Mouse (Mus musculus) CH12.LX (cell line): Measurements from ENCODE around the gene Fer. TPM values are rescaled to one million over a fixed set of nuclear protein-coding genes. Genes with fewer than 3 reads are reported as not detected.

ENCODE experiments used
- DNase-seq: peaks from one replicate; pipeline ENCODE4 v3.0.0-alpha.2; 2013; ENCODE audit errors: extremely low read depth
- H3K27ac ChIP-seq: 2 replicates; pipeline ENCODE4 v1.5.1; 2012; ENCODE audit warnings: low read depth, mild to moderate bottlenecking, control low read depth, moderate library complexity; ENCODE audit not compliant: insufficient read depth
- H3K27me3 ChIP-seq: replicated peaks from 2 replicates; pipeline ENCODE3; 2012; ENCODE audit warnings: inconsistent platforms
- H3K36me3 ChIP-seq, 2 experiments: replicated peaks in 1 of 2; 2 replicates each; pipeline versions ENCODE3 to v1.6.1; 2012; ENCODE audit warnings: inconsistent platforms in 1 of 2, low read length in 1 of 2, mild to moderate bottlenecking in 1 of 2, mixed read lengths in 1 of 2, moderate library complexity in 1 of 2; ENCODE audit not compliant: control insufficient read depth in 1 of 2, insufficient read depth in 1 of 2
- H3K4me1 ChIP-seq, 2 experiments: 2 replicates each; pipeline ENCODE4 v1.6.1; 2012; ENCODE audit warnings: inconsistent platforms in 1 of 2, moderate library complexity in 1 of 2; ENCODE audit not compliant: insufficient read depth in 2 of 2, control insufficient read depth in 1 of 2
- H3K4me2 ChIP-seq: 2 replicates; pipeline ENCODE4 v1.6.1; 2012; ENCODE audit warnings: low read depth, mild to moderate bottlenecking, control low read depth; ENCODE audit not compliant: poor library complexity, insufficient read depth, severe bottlenecking
- H3K4me3 ChIP-seq, 3 experiments: fragments of 150-350 bp in 1 of 3; sonication (generic) in 1 of 3; replicated peaks in 1 of 3; 2 replicates each; pipeline versions ENCODE3 to v1.5.1; 2011 to 2012; ENCODE audit warnings: low read depth in 2 of 3, low read length in 2 of 3, mild to moderate bottlenecking in 2 of 3, moderate library complexity in 2 of 3, control low read depth in 1 of 3, improper control_type of control experiment in 1 of 3, inconsistent platforms in 1 of 3, mixed read lengths in 1 of 3; ENCODE audit not compliant: poor library complexity in 1 of 3
- H3K79me2 ChIP-seq: replicated peaks from 2 replicates; pipeline ENCODE4 v1.6.1; 2012; ENCODE audit warnings: mild to moderate bottlenecking, moderate library complexity; ENCODE audit not compliant: control insufficient read depth, poor library complexity, insufficient read depth, severe bottlenecking; ENCODE audit errors: extremely low read depth
- H3K9ac ChIP-seq: 2 replicates; pipeline ENCODE4 v1.6.1; 2012; ENCODE audit warnings: low read depth, mild to moderate bottlenecking, control low read depth, moderate library complexity; ENCODE audit not compliant: insufficient read depth
- H3K9me3 ChIP-seq: replicated peaks from 2 replicates; pipeline ENCODE3; 2012; ENCODE audit warnings: low read length, inconsistent platforms, mixed read lengths
- BHLHE40 ChIP-seq: IDR thresholded peaks from 2 replicates; pipeline ENCODE4 v1.6.1; 2011; ENCODE audit warnings: mild to moderate bottlenecking, low read depth, low read length, improper control_type of control experiment
- CHD1 ChIP-seq: IDR thresholded peaks from 2 replicates; pipeline ENCODE4 v1.6.1; 2012; ENCODE audit warnings: low read depth, low read length, improper control_type of control experiment, inconsistent platforms
- CHD2 ChIP-seq: IDR thresholded peaks from 2 replicates; pipeline ENCODE4 v1.6.1; 2011; ENCODE audit warnings: low read length, improper control_type of control experiment
- CTCF ChIP-seq, 2 experiments: IDR thresholded peaks in 1 of 2; conservative IDR thresholded peaks in 1 of 2; 2 replicates each; pipeline ENCODE4 v1.5.1; 2011 to 2012; ENCODE audit warnings: low read depth in 2 of 2, low read length in 2 of 2, improper control_type of control experiment in 1 of 2, inconsistent platforms in 1 of 2, mild to moderate bottlenecking in 1 of 2, moderate library complexity in 1 of 2
- E2F4 ChIP-seq: IDR thresholded peaks from 2 replicates; pipeline ENCODE4 v1.6.1; 2011; ENCODE audit warnings: low read depth, low read length, improper control_type of control experiment; ENCODE audit not compliant: insufficient replicate concordance
- ELF1 ChIP-seq: IDR thresholded peaks from 2 replicates; pipeline ENCODE4 v1.6.1; 2014; ENCODE audit warnings: low read depth, mild to moderate bottlenecking, inconsistent platforms, low read length, improper control_type of control experiment
- ETS1 ChIP-seq: conservative IDR thresholded peaks from 2 replicates; pipeline ENCODE4 v1.6.1; 2012; ENCODE audit warnings: low read depth, mild to moderate bottlenecking, inconsistent platforms, low read length, improper control_type of control experiment, moderate library complexity
- GABPA ChIP-seq: IDR thresholded peaks from 2 replicates; pipeline ENCODE4 v1.6.1; 2012; ENCODE audit warnings: low read depth, low read length, improper control_type of control experiment, inconsistent platforms; ENCODE audit not compliant: insufficient replicate concordance
- HCFC1 ChIP-seq: IDR thresholded peaks from 2 replicates; pipeline ENCODE4 v1.6.1; 2012; ENCODE audit warnings: low read depth, mild to moderate bottlenecking, inconsistent platforms, low read length, improper control_type of control experiment
- IRF4 ChIP-seq: IDR thresholded peaks from 2 replicates; pipeline ENCODE4 v1.6.1; 2014; ENCODE audit warnings: low read depth, mild to moderate bottlenecking, inconsistent platforms, low read length, improper control_type of control experiment
- JUN ChIP-seq: IDR thresholded peaks from 2 replicates; pipeline ENCODE4 v1.6.1; 2011; ENCODE audit warnings: low read depth, mild to moderate bottlenecking, low read length, improper control_type of control experiment, moderate library complexity; ENCODE audit not compliant: insufficient read depth
- JUND ChIP-seq: conservative IDR thresholded peaks from 2 replicates; pipeline ENCODE4 v1.6.1; 2011; ENCODE audit warnings: low read depth, low read length, improper control_type of control experiment
- KAT2A ChIP-seq: IDR thresholded peaks from 2 replicates; pipeline ENCODE4 v1.6.1; 2012; ENCODE audit warnings: low read length, improper control_type of control experiment, inconsistent platforms; ENCODE audit not compliant: insufficient replicate concordance
- MAFK ChIP-seq: IDR thresholded peaks from 2 replicates; pipeline ENCODE4 v1.6.1; 2011; ENCODE audit warnings: low read length, improper control_type of control experiment; ENCODE audit not compliant: insufficient replicate concordance
- MXI1 ChIP-seq: IDR thresholded peaks from 2 replicates; pipeline ENCODE4 v1.6.1; 2011; ENCODE audit warnings: mild to moderate bottlenecking, low read depth, low read length, improper control_type of control experiment
- MYC ChIP-seq: IDR thresholded peaks from 2 replicates; pipeline ENCODE4 v1.6.1; 2011; ENCODE audit warnings: low read depth, mild to moderate bottlenecking, improper control_type of control experiment, low read length
- NELFE ChIP-seq: IDR thresholded peaks from 2 replicates; pipeline ENCODE4 v1.6.1; 2011; ENCODE audit warnings: low read depth, low read length, improper control_type of control experiment
- NRF1 ChIP-seq: IDR thresholded peaks from 2 replicates; pipeline ENCODE4 v1.6.1; 2014; ENCODE audit warnings: low read depth, mild to moderate bottlenecking, inconsistent platforms, low read length, improper control_type of control experiment, moderate library complexity
- PAX5 ChIP-seq: IDR thresholded peaks from 2 replicates; pipeline ENCODE4 v1.6.1; 2012; ENCODE audit warnings: low read length, inconsistent platforms, mixed read lengths
- POLR2A ChIP-seq: IDR thresholded peaks from 2 replicates; pipeline ENCODE4 v1.6.1; 2011; ENCODE audit warnings: low read depth, mild to moderate bottlenecking, improper control_type of control experiment, low read length
- POLR2AphosphoS2 ChIP-seq: IDR thresholded peaks from 2 replicates; pipeline ENCODE4 v1.6.1; 2011; ENCODE audit warnings: low read depth, low read length, improper control_type of control experiment
- RAD21 ChIP-seq: IDR thresholded peaks from 2 replicates; pipeline ENCODE4 v1.6.1; 2011; ENCODE audit warnings: low read depth, mild to moderate bottlenecking, low read length, improper control_type of control experiment, moderate library complexity
- SIN3A ChIP-seq: IDR thresholded peaks from 2 replicates; pipeline ENCODE4 v1.6.1; 2012; ENCODE audit warnings: low read length, improper control_type of control experiment, inconsistent platforms
- SMC3 ChIP-seq: IDR thresholded peaks from 2 replicates; pipeline ENCODE4 v1.6.1; 2011; ENCODE audit warnings: low read depth, low read length, improper control_type of control experiment
- TBP ChIP-seq: conservative IDR thresholded peaks from 2 replicates; pipeline ENCODE4 v1.6.1; 2011; ENCODE audit warnings: low read depth, low read length, improper control_type of control experiment
- UBTF ChIP-seq: IDR thresholded peaks from 2 replicates; pipeline ENCODE4 v1.6.1; 2012; ENCODE audit warnings: low read depth, mild to moderate bottlenecking, inconsistent platforms, low read length, improper control_type of control experiment, moderate library complexity
- USF1 ChIP-seq: IDR thresholded peaks from 2 replicates; pipeline ENCODE4 v1.6.1; 2014; ENCODE audit warnings: low read depth, mild to moderate bottlenecking, inconsistent platforms, low read length, improper control_type of control experiment
- ZC3H11A ChIP-seq: IDR thresholded peaks from 2 replicates; pipeline ENCODE4 v1.6.1; 2012; ENCODE audit warnings: low read depth, mild to moderate bottlenecking, inconsistent platforms, low read length, improper control_type of control experiment
- ZNF384 ChIP-seq: IDR thresholded peaks from 2 replicates; pipeline ENCODE4 v1.6.1; 2012; ENCODE audit warnings: low read depth, low read length, improper control_type of control experiment, inconsistent platforms
- dilution Hi-C: fragments of 300-500 bp; cut with MboI; formaldehyde crosslinking; loops from 2 replicates; pipeline ENCODE4 v1.14.3; 2020; ENCODE audit warnings: low sequenced_read_pairs; ENCODE audit not compliant: extremely low pct_unique_long_range_greater_than_20kb, extremely low pct_ligation_motif_present
- in situ Hi-C: fragments of 300-500 bp; cut with MboI; formaldehyde crosslinking; loops from 3 replicates; pipeline ENCODE4 v1.14.3; 2019; ENCODE audit warnings: low sequenced_read_pairs, low pct_ligation_motif_present, low pct_unique_long_range_greater_than_20kb, mixed read lengths
- polyA plus RNA-seq: library from polyadenylated mRNA; unstranded; fragments of >175 nt; gene quantifications from 2 replicates; pipeline ENCODE4 v1.2.1, GENCODE M21; 2012; ENCODE audit warnings: low read depth; ENCODE audit not compliant: insufficient read length
- total RNA-seq, 2 experiments: library from RNA; depleted of rRNA; stranded (reverse); fragments of 300-350 nt in 1 of 2; fragments of >200 nt in 1 of 2; gene quantifications; 2 replicates each; pipeline ENCODE4 v1.2.3; 2012 to 2014

The Fer gene
- total and polyA plus RNA-seq, 3 experiments = 4.3 to 4.9 (median 4.5) TPM

DNA sequence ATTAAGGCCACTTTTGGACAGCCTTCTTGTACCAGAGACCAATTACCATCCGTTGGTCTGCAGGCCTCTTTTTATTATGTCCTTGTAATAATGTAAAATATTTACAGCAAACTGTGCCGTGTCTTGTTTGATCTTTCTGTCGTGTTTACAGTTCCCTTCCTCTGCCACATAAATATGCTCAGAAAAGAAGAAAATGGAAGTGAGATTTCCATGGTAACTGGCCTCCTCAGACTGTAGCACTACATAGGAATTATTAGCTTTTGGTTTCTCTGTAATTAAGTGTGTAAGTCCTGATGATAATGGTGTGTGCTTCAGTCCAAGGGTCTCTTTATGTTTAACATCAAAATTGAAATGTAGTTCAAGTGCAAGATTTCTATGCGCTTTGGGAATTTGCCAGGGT lies 283.5 kb downstream of the Fer start:
- Histone ChIP-seq H3K4me2 (no peak overlapping the region), H3K9me3 (no peaks in the 10 kb centered on the region), H3K4me1 (peaks cover 0 to 9% of the 10 kb centered on the region in 2 experiments; a peak in 2 of 4 replicates), H3K36me3 (peaks cover 0 to 2% of the 10 kb centered on the region in 2 experiments), H3K27me3 (no peaks in the 10 kb centered on the region), H3K4me3 (no peak overlapping the region), H3K79me2 (no peaks in the 10 kb centered on the region), H3K27ac (no peak overlapping the region), H3K9ac (no peak overlapping the region)
- dilution Hi-C loops (no loop called here), in situ Hi-C loops (no loop called here)
- no peak for TF ChIP-seq CHD1
- TF ChIP-seq CHD2 = no peak
- no peak for TF ChIP-seq IRF4
- no peak for TF ChIP-seq TBP
- TF ChIP-seq CTCF (conservative IDR thresholded peaks at IDR 0.05 in 1 of 2, IDR thresholded peaks at IDR 0.05 in 1 of 2; ENCODE audit: low read depth in 2 of 2, low read length in 2 of 2) = no peak
- TF ChIP-seq MAFK = no peak
- no peak for TF ChIP-seq JUN
- no peak for TF ChIP-seq PAX5
- no peak for TF ChIP-seq E2F4
- no peak for TF ChIP-seq BHLHE40
- no peak for TF ChIP-seq ZC3H11A
- no peak for TF ChIP-seq USF1
- no peak for TF ChIP-seq SMC3
- no peak for TF ChIP-seq MXI1
- TF ChIP-seq ETS1 = no peak
- TF ChIP-seq GABPA = no peak
- no peak for TF ChIP-seq MYC
- no peak for TF ChIP-seq RAD21
- DNase-seq = no peak

DNA sequence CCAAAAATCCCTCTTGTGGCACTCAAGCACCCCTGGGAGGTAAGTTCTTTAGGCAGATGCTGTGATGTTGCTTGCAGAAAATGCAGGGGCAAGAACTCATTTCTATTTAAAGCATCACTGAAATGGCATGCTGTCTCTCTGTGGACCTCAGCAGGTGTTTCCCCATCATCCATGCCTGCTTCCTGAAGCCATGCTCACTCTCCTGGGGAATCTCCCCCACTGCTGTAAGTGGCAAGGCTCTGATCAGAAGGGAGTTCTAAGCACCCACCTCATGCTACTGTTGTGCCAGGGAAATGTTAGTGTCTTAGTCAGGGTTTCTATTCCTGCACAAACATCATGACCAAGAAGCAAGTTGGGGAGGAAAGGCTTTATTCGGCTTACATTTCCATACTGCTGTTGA lies 287.9 kb downstream of the Fer start:
- Histone ChIP-seq H3K4me1 (peaks cover 0 to 15% of the 10 kb centered on the region in 2 experiments; a peak in 2 of 4 replicates), H3K27ac (no peak overlapping the region)
- dilution Hi-C loops = no loop called here
- TF ChIP-seq JUND (no peak), HCFC1 (no peak), KAT2A (no peak), GABPA (no peak), SIN3A (no peak), ZC3H11A (no peak), NELFE (no peak), ETS1 (no peak), POLR2AphosphoS2 (no peak), NRF1 (no peak), MAFK (no peak), UBTF (no peak), POLR2A (no peak), ZNF384 (no peak), MYC (no peak), RAD21 (no peak), BHLHE40 (no peak), ELF1 (no peak)
- TF ChIP-seq, all 38 proteins: peak for 0
- H3K36me3 ChIP-seq = no peaks in the 10 kb centered on the region
- no peaks in the 10 kb centered on the region for H3K79me2 ChIP-seq
- H3K9ac ChIP-seq = no peak overlapping the region
- H3K4me2 ChIP-seq = no peak overlapping the region
- H3K4me3 ChIP-seq = no peak overlapping the region
- no peaks in the 10 kb centered on the region for H3K27me3 ChIP-seq
- no peak for DNase-seq
- in situ Hi-C loops = no loop called here
- no peaks in the 10 kb centered on the region for H3K9me3 ChIP-seq
